Mouse (Mus musculus): ENCODE measurements at regions not wholly inside any gene's neighbourhood (a gene's known extent, or its start where the extent isn't known, plus 50 kb on each side); places are given as distances from the start of the nearest gene placed in this dataset.

- no peak for TF ChIP-seq POLR2A (IDR thresholded peaks at IDR 0.05; ENCODE audit: insufficient read depth, low read length)
- TF ChIP-seq CTCF (IDR thresholded peaks at IDR 0.05; ENCODE audit: low read depth, low read length): no peak
Measured at GRCm38 (mm10) chr4:55137781-55138394, 193.0 kb downstream of the Zfp462 start.

Data from ES-Bruce4 (cell line).